Mouse (Mus musculus) embryonic facial prominence, embryonic 11.5 days (tissue): ENCODE measurements around the gene Tepsin. TPM values are rescaled to one million over a fixed set of nuclear protein-coding genes. Genes with fewer than 3 reads are reported as not detected.

Source experiments
- ATAC-seq: fragments of 200-750 bp; cut with Nextera tagmentation; replicated peaks from 2 replicates; pipeline ENCODE4 v1.8.0; 2017; ENCODE audit warnings: low read depth; ENCODE audit not compliant: insufficient number of reproducible peaks, low FRiP score, low TSS enrichment
- DNase-seq: peaks from one replicate; pipeline ENCODE4 v3.0.0-alpha.2; 2015; ENCODE audit warnings: low spot score
- H3K27ac ChIP-seq: fragments of 300-500 bp; sonication (generic); replicated peaks from 2 replicates; pipeline ENCODE4 v1.5.1; 2014; ENCODE audit warnings: mild to moderate bottlenecking, low read depth, low read length, control low read depth
- H3K27me3 ChIP-seq: fragments of 300-500 bp; sonication (generic); 2 replicates; pipeline ENCODE4 v1.6.1; 2014; ENCODE audit warnings: mild to moderate bottlenecking, low read length, moderate library complexity, mixed read lengths; ENCODE audit not compliant: control insufficient read depth, insufficient read depth
- H3K36me3 ChIP-seq: fragments of 300-500 bp; sonication (generic); replicated peaks from 2 replicates; pipeline ENCODE4 v1.6.1; 2014; ENCODE audit warnings: low read depth, mild to moderate bottlenecking, low read length, moderate library complexity, mixed read lengths; ENCODE audit not compliant: control insufficient read depth, insufficient read depth
- H3K4me1 ChIP-seq: fragments of 300-500 bp; sonication (generic); 2 replicates; pipeline ENCODE4 v1.6.1; 2014; ENCODE audit warnings: low read length, mixed read lengths; ENCODE audit not compliant: control insufficient read depth, insufficient read depth
- H3K4me2 ChIP-seq: fragments of 300-500 bp; sonication (generic); 2 replicates; pipeline ENCODE4 v1.6.1; 2014; ENCODE audit warnings: low read depth, mild to moderate bottlenecking, control low read depth, low read length, moderate library complexity
- H3K4me3 ChIP-seq: fragments of 300-500 bp; sonication (generic); 2 replicates; pipeline ENCODE4 v1.5.1; 2014; ENCODE audit warnings: low read depth, low read length, control low read depth
- H3K9ac ChIP-seq: fragments of 300-500 bp; sonication (generic); replicated peaks from 2 replicates; pipeline ENCODE4 v1.6.1; 2014; ENCODE audit warnings: mild to moderate bottlenecking, control low read depth, low read length
- H3K9me3 ChIP-seq: fragments of 300-500 bp; sonication (generic); replicated peaks from 2 replicates; pipeline ENCODE4 v1.6.1; 2016; ENCODE audit warnings: mild to moderate bottlenecking, low read length, inconsistent platforms, mixed read lengths; ENCODE audit not compliant: control insufficient read depth
- WGBS: fragments of 180-500 bp; shearing (Covaris S2); extraction: QIAGEN DNeasy Blood & Tissue Kit; methylation state at CpG from one replicate; pipeline ENCODE4 v1.1.7; 2014; 5-methylcytosine and 5-hydroxymethylcytosine counted together
- polyA plus RNA-seq: library from polyadenylated mRNA; unstranded; fragments of >200 nt; fragmentation: Nextera tagmentation; extraction: Ambion mirVana; gene quantifications from 2 replicates; pipeline ENCODE4 v1.2.1, GENCODE M21; 2014

The Tepsin gene
- polyA plus RNA-seq, 1 experiment from 2014 or later = 10.5 TPM

DNA sequence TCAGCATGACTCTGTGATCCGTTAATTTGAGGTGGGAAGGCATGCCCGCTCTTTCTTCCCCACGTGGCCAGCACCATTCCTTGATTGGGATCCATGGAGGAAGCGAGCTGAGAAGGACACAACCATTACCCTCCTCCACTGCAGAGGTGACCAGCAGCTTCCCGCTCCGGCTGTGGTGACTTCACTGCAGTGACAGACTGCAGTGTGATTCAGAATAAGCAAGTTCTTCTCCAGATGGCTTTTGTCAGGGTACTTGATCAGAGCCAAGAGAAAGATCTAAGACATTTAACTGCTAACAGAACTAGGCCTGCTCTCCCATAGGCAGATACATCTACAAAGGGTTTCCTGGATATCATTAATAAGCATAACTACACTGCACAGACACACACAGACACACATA lies 18.2 kb downstream of the Tepsin start:
- DNase-seq (no peak), ATAC-seq (no peak)
- Histone ChIP-seq H3K4me3 (no peak overlapping the region), H3K36me3 (peaks cover 8% of the 10 kb centered on the region), H3K27ac (no peak overlapping the region), H3K4me1 (no peaks in the 10 kb centered on the region), H3K27me3 (no peaks in the 10 kb centered on the region), H3K9ac (no peak overlapping the region), H3K9me3 (no peaks in the 10 kb centered on the region), H3K4me2 (no peak overlapping the region)
- 95% methylated on average over 6 of the region's 6 CpGs for WGBS

GRCm38 (mm10) chr11:120076191-120076590 lies 22.3 kb downstream of the Tepsin start:
- no peak overlapping the region for H3K4me3 ChIP-seq
- 80% methylated on average over 3 of the region's 3 CpGs for WGBS
- DNase-seq (no peak), ATAC-seq (no peak)
- H3K9me3 ChIP-seq = no peaks in the 10 kb centered on the region
- no peaks in the 10 kb centered on the region for H3K27me3 ChIP-seq
- H3K27ac ChIP-seq = no peak overlapping the region
- H3K4me1 ChIP-seq = no peaks in the 10 kb centered on the region
- peaks cover 12% of the 10 kb centered on the region for H3K36me3 ChIP-seq
- no peak overlapping the region for H3K4me2 ChIP-seq
- no peak overlapping the region for H3K9ac ChIP-seq

DNA sequence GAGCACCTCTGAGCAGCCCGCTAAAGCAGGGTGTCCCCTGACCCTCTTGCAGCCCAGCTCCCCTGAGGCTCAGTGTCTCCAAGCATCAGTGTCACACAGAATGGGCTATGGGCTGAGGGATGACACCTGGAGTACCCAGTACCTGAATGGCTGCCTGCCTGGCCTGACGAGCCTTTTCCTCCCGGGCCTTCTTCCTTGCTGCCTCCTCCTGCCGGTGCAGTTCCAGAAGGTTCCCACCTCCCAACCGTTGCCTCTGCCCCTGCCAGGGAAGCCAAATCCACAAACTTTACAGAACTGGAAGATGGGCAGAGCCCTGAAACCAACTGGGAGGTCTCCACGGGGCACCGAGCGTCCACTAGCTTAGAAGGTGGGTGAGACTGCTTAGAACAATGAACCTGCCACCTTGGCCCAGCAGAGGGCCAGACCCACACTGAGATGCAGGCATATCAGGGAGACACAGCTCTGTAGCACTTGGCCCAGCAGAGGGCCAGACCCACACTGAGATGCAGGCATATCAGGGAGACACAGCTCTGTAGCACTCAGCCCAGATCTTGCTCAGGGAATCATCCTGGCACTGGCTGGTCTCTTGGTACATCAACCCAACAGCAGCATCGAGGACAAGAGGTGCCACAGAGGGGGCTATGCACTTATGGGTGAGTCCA lies 25.4 kb downstream of the Tepsin start:
- Histone ChIP-seq H3K4me2 (no peak overlapping the region), H3K4me3 (no peak overlapping the region), H3K27ac (no peak overlapping the region), H3K9me3 (no peaks in the 10 kb centered on the region), H3K9ac (no peak overlapping the region), H3K36me3 (peaks cover 8% of the 10 kb centered on the region), H3K4me1 (no peaks in the 10 kb centered on the region), H3K27me3 (no peaks in the 10 kb centered on the region)
- ATAC-seq (no peak), DNase-seq (no peak)
- 90% methylated on average over 9 of the region's 9 CpGs for WGBS

DNA sequence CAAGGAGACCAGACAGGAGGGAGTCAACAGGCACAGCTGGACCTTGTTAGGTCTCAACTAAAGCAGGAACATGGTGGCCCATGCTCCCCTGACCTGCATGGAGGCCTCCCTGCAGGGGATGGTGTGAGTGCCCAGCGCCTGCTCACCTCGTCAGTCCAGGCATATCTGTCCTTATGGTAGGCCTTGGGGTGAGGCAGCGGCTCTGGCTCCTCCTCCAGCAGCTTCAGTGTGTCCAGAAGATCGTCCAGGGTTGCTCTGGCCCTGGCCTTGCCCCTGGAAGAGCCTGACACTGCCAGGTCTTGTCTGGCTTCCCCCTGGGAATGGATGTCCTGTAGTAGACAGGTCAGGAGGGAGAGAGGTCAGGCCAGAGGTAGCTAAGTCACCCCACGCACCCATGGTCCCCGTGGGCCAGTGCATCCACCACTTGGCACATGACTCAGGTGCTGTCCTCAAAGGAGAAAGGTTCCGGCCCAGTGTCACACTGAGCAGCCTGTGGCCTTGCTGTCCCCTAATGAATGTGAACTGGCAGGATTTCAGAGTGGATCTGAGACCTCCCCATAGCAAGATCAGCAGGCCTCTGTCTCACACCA lies 26.7 kb downstream of the Tepsin start:
- no peak overlapping the region for H3K4me2 ChIP-seq
- H3K4me1 ChIP-seq = no peaks in the 10 kb centered on the region
- no peaks in the 10 kb centered on the region for H3K27me3 ChIP-seq
- no peak overlapping the region for H3K27ac ChIP-seq
- ATAC-seq (no peak), DNase-seq (no peak)
- WGBS = 63% methylated on average over 7 of the region's 7 CpGs
- peaks cover 9% of the 10 kb centered on the region for H3K36me3 ChIP-seq
- H3K4me3 ChIP-seq = no peak overlapping the region
- H3K9me3 ChIP-seq = no peaks in the 10 kb centered on the region
- H3K9ac ChIP-seq = no peak overlapping the region

GRCm38 (mm10) chr11:120071065-120071464 lies 27.5 kb downstream of the Tepsin start:
- Histone ChIP-seq H3K4me2 (no peak overlapping the region), H3K4me3 (no peak overlapping the region), H3K9me3 (no peaks in the 10 kb centered on the region), H3K9ac (no peak overlapping the region), H3K4me1 (no peaks in the 10 kb centered on the region), H3K27ac (no peak overlapping the region), H3K27me3 (no peaks in the 10 kb centered on the region), H3K36me3 (peaks cover 9% of the 10 kb centered on the region)
- ATAC-seq (no peak), DNase-seq (no peak)
- 27% methylated on average over 12 of the region's 12 CpGs for WGBS

DNA sequence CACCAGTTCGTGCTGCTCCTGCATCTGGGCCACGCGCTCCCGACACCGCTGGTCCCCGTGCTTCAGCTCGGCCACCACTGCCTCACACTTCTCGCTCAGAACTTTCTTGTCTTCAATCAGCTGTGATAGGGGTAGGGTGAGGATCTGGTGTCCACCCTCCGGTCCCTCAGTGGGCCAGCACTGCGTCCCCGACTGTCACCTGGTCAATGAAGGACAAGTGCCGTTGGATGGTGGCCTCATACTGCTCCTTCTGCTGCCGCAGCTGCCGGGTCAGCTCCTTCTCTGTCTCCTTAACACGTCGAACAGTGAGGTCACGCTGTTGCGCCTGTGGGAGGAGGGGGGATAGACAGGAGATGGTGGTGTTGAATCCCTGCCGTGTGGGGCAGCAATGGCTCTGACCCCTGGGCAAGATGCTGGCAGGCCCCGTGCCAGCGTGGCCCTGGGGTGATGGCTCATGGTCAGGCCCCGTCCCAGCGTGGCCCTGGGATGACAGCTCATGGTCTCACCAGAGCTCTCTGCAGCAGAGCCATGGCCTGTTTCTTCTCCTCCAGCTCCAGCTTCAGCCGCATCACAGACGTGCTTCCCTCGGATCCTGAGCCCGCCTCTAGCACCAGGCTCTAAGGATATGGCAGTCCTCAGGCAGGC lies 28.1 kb downstream of the Tepsin start:
- 84% methylated on average over 27 of the region's 27 CpGs for WGBS
- H3K27ac ChIP-seq = no peak overlapping the region
- no peak overlapping the region for H3K4me3 ChIP-seq
- no peaks in the 10 kb centered on the region for H3K4me1 ChIP-seq
- ATAC-seq (no peak), DNase-seq (no peak)
- H3K9me3 ChIP-seq = no peaks in the 10 kb centered on the region
- H3K4me2 ChIP-seq = no peak overlapping the region
- H3K9ac ChIP-seq = no peak overlapping the region
- no peaks in the 10 kb centered on the region for H3K27me3 ChIP-seq
- H3K36me3 ChIP-seq = peaks cover 9% of the 10 kb centered on the region

- Histone ChIP-seq H3K36me3 (peaks cover 9% of the 10 kb centered on the region), H3K4me3 (no peak overlapping the region), H3K27ac (no peak overlapping the region), H3K4me2 (no peak overlapping the region), H3K9ac (no peak overlapping the region), H3K4me1 (no peaks in the 10 kb centered on the region), H3K9me3 (no peaks in the 10 kb centered on the region), H3K27me3 (no peaks in the 10 kb centered on the region)
- WGBS = 49% methylated on average over 11 of the region's 11 CpGs
- no peak for DNase-seq
- ATAC-seq = no peak
Observed at GRCm38 (mm10) chr11:120069261-120069660, 29.3 kb downstream of the Tepsin start.

- peaks cover 11% of the 10 kb centered on the region for H3K36me3 ChIP-seq
- no peak; the same call in 1 of the 2 replicates for ATAC-seq
- no peak overlapping the region for H3K4me3 ChIP-seq
- no peaks in the 10 kb centered on the region for H3K4me1 ChIP-seq
- WGBS = 46% methylated on average over 17 of the region's 17 CpGs
- H3K9me3 ChIP-seq = no peaks in the 10 kb centered on the region
- no peaks in the 10 kb centered on the region for H3K27me3 ChIP-seq
- H3K4me2 ChIP-seq = no peak overlapping the region
- no peak overlapping the region for H3K27ac ChIP-seq
- DNase-seq = peak; percentile 37
- no peak overlapping the region for H3K9ac ChIP-seq
Observed at GRCm38 (mm10) chr11:120067834-120068233, 30.7 kb downstream of the Tepsin start.
